Mouse (Mus musculus): ENCODE results near the gene Epha6. TPM values are rescaled to one million over a fixed set of nuclear protein-coding genes. Genes with fewer than 3 reads are reported as not detected.

The Epha6 gene
- total and polyA plus RNA-seq, 3 experiments, result 0.04 TPM; not detected in 2

DNA sequence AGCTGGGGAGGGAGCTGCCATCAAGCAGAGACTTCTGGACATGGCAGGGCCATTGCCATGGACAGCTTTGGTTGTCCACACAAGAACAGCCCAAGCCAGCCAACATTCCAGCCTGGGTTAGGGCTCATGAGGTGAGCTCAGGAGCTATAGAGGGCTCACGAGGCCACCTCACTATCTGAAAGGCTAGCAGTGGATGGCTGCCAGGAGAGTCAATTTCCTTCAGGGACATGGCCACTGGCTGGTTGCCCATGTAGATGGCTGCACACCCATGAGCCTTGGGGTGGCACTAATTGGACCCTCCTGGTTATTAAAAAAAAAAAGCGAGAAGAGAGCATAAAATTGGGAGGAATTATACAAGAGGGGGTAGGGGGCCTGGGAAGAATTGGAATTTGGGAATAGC is 970.7 kb downstream of the Epha6 start:
- Histone ChIP-seq H3K79me2 (replicated peaks; ENCODE audit: control insufficient read depth, insufficient read depth, low read length) (no peaks in the 10 kb centered on the region), H3K36me3 (ENCODE audit: control insufficient read depth, insufficient read depth, low read length) (no peaks in the 10 kb centered on the region), H3K4me1 (ENCODE audit: control insufficient read depth, insufficient read depth, low read length) (no peaks in the 10 kb centered on the region), H3K4me3 (no peak overlapping the region), H3K27ac (no peak overlapping the region), H3K9ac (ENCODE audit: low read depth, low read length) (no peak overlapping the region), H3K27me3 (ENCODE audit: control insufficient read depth, insufficient read depth, low read length) (no peaks in the 10 kb centered on the region)
- 58% methylated on average over 2 of the region's 2 CpGs for whole genome bisulfite sequencing
- TF ChIP-seq POLR2A (IDR thresholded peaks at IDR 0.05; ENCODE audit: insufficient read depth, low read depth, low read length), result no peak
- TF ChIP-seq CTCF (IDR thresholded peaks at IDR 0.05), result no peak
- no peak for TF ChIP-seq EP300 (IDR thresholded peaks at IDR 0.05; ENCODE audit: insufficient read depth, low read depth, low read length)
- intact Hi-C loops (cut with DNase I), result no loop called here
- no peak for DNase-seq

DNA sequence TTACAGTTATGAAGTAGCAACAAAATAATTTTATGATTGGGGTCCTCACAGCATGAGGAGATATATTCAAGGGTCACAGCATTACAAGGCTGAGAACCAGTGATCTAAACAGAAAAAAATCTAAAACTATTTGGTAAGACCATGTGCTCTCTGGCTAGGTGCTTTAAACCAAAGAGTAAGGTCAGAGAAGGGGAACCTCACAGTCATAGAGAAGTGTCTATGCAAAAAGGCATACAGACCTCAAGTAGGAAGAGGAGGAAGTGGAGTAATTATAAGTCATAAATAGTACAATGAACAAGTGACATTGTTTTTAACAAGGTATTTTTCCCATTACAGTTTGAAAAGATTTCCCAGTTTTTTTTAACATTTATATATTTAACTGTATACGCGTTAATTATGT is 983.8 kb downstream of the Epha6 start:
- WGBS, result 99% methylated on average over 2 of the region's 2 CpGs
- TF ChIP-seq EP300 (IDR thresholded peaks at IDR 0.05; ENCODE audit: insufficient read depth, low read depth, low read length) (no peak), CTCF (IDR thresholded peaks at IDR 0.05) (no peak), POLR2A (IDR thresholded peaks at IDR 0.05; ENCODE audit: insufficient read depth, low read depth, low read length) (no peak)
- no peak for DNase-seq
- Histone ChIP-seq H3K27me3 (ENCODE audit: control insufficient read depth, insufficient read depth, low read length) (no peaks in the 10 kb centered on the region), H3K27ac (no peak overlapping the region), H3K79me2 (replicated peaks; ENCODE audit: control insufficient read depth, insufficient read depth, low read length) (no peaks in the 10 kb centered on the region), H3K36me3 (ENCODE audit: control insufficient read depth, insufficient read depth, low read length) (no peaks in the 10 kb centered on the region), H3K9ac (ENCODE audit: low read depth, low read length) (no peak overlapping the region), H3K4me1 (ENCODE audit: control insufficient read depth, insufficient read depth, low read length) (peaks cover 1% of the 10 kb centered on the region), H3K4me3 (no peak overlapping the region)
- intact Hi-C loops (cut with DNase I), result no loop called here

DNA sequence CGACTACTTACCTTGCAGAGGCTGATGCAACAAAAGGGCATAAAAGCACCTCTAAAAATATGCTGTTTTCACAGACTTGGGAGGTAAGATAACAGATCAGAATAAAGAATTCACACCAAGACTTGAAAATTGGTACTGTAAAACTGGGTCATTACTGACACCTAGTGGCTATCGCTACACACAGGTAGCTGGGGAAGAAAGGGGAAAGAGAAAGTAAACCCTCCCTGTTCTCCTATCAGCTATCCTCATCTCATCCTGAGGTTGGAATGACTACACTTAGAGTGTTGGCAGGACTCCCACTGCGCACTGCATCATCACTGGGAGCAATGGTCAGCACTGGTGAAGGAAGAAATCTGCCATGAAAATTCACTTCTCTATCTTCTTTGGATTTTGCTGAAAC is 988.2 kb downstream of the Epha6 start:
- H3K4me1 ChIP-seq (ENCODE audit: control insufficient read depth, insufficient read depth, low read length), result peaks cover 1% of the 10 kb centered on the region
- H3K79me2 ChIP-seq (replicated peaks; ENCODE audit: control insufficient read depth, insufficient read depth, low read length), result no peaks in the 10 kb centered on the region
- TF ChIP-seq EP300 (IDR thresholded peaks at IDR 0.05; ENCODE audit: insufficient read depth, low read depth, low read length) (no peak), POLR2A (IDR thresholded peaks at IDR 0.05; ENCODE audit: insufficient read depth, low read depth, low read length) (no peak), CTCF (IDR thresholded peaks at IDR 0.05) (peak; percentile 94)
- H3K27me3 ChIP-seq (ENCODE audit: control insufficient read depth, insufficient read depth, low read length), result no peaks in the 10 kb centered on the region
- H3K9ac ChIP-seq (ENCODE audit: low read depth, low read length), result no peak overlapping the region
- intact Hi-C loops (cut with DNase I), result loop anchor here (1.0 to 10.0 kb wide), 3 partner anchors 82 to 196 kb away; no protein-coding TSS in a partner anchor
- H3K4me3 ChIP-seq, result no peak overlapping the region
- H3K27ac ChIP-seq, result no peak overlapping the region
- WGBS, result 15% methylated on average over 3 of the region's 3 CpGs
- DNase-seq, result peak in 1 of 2 experiments; percentile 14
- H3K36me3 ChIP-seq (ENCODE audit: control insufficient read depth, insufficient read depth, low read length), result no peaks in the 10 kb centered on the region

DNA sequence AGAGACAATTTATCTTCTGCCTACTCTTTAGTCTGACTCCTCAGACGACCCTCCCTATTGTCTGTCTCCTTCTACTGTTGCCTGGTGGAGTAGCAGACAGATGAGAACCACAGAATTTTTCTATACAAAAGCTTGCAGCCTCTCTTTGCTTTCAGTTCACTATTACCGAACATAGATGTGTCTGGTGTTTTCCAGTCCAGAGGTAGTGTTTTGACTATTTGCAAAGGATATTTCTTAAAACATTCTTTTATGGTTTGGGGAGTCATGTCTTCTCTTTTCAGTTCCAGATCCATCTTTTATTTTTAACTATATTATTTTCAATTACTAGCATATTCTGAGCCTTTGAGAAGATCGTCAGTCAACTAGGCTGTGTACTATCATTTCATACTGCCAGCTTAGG is 989.7 kb downstream of the Epha6 start:
- 75% methylated on average over 3 of the region's 3 CpGs for WGBS
- Histone ChIP-seq H3K36me3 (ENCODE audit: control insufficient read depth, insufficient read depth, low read length) (no peaks in the 10 kb centered on the region), H3K79me2 (replicated peaks; ENCODE audit: control insufficient read depth, insufficient read depth, low read length) (no peaks in the 10 kb centered on the region), H3K9ac (ENCODE audit: low read depth, low read length) (no peak overlapping the region), H3K4me3 (no peak overlapping the region), H3K27me3 (ENCODE audit: control insufficient read depth, insufficient read depth, low read length) (no peaks in the 10 kb centered on the region), H3K27ac (no peak overlapping the region), H3K4me1 (ENCODE audit: control insufficient read depth, insufficient read depth, low read length) (peaks cover 1% of the 10 kb centered on the region)
- DNase-seq, result no peak
- intact Hi-C loops (cut with DNase I), result loop anchor here (10.0 kb wide), 1 partner anchor 81 kb away; no protein-coding TSS in a partner anchor
- TF ChIP-seq POLR2A (IDR thresholded peaks at IDR 0.05; ENCODE audit: insufficient read depth, low read depth, low read length), result no peak
- no peak for TF ChIP-seq CTCF (IDR thresholded peaks at IDR 0.05)
- no peak for TF ChIP-seq EP300 (IDR thresholded peaks at IDR 0.05; ENCODE audit: insufficient read depth, low read depth, low read length)

- no peaks in the 10 kb centered on the region for H3K36me3 ChIP-seq (ENCODE audit: control insufficient read depth, insufficient read depth, low read length)
- no peak overlapping the region for H3K4me3 ChIP-seq
- no peaks in the 10 kb centered on the region for H3K79me2 ChIP-seq (replicated peaks; ENCODE audit: control insufficient read depth, insufficient read depth, low read length)
- intact Hi-C loops (cut with DNase I), result loop anchor here (10.0 kb wide), 1 partner anchor 76 kb away; no protein-coding TSS in a partner anchor
- H3K9ac ChIP-seq (ENCODE audit: low read depth, low read length), result no peak overlapping the region
- WGBS, result 56% methylated on average over 1 of the region's 1 CpGs
- TF ChIP-seq POLR2A (IDR thresholded peaks at IDR 0.05; ENCODE audit: insufficient read depth, low read depth, low read length) (no peak), EP300 (IDR thresholded peaks at IDR 0.05; ENCODE audit: insufficient read depth, low read depth, low read length) (no peak), CTCF (IDR thresholded peaks at IDR 0.05) (no peak)
- no peak overlapping the region for H3K27ac ChIP-seq
- no peaks in the 10 kb centered on the region for H3K27me3 ChIP-seq (ENCODE audit: control insufficient read depth, insufficient read depth, low read length)
- DNase-seq, result no peak
- H3K4me1 ChIP-seq (ENCODE audit: control insufficient read depth, insufficient read depth, low read length), result no peaks in the 10 kb centered on the region
Observed at GRCm38 (mm10) chr16:59610750-59611149, 994.6 kb downstream of the Epha6 start.

- no peak for TF ChIP-seq POLR2A (IDR thresholded peaks at IDR 0.05; ENCODE audit: insufficient read depth, low read depth, low read length)
- no peak for TF ChIP-seq CTCF (IDR thresholded peaks at IDR 0.05)
- no peak for TF ChIP-seq EP300 (IDR thresholded peaks at IDR 0.05; ENCODE audit: insufficient read depth, low read depth, low read length)
- no peak overlapping the region for H3K9ac ChIP-seq (ENCODE audit: low read depth, low read length)
- no peak overlapping the region for H3K27ac ChIP-seq
- H3K4me1 ChIP-seq (ENCODE audit: control insufficient read depth, insufficient read depth, low read length), result peaks cover 1% of the 10 kb centered on the region; the same call in 1 of the 2 replicates
- no peak overlapping the region for H3K4me3 ChIP-seq
- no peaks in the 10 kb centered on the region for H3K27me3 ChIP-seq (ENCODE audit: control insufficient read depth, insufficient read depth, low read length)
- H3K36me3 ChIP-seq (ENCODE audit: control insufficient read depth, insufficient read depth, low read length), result no peaks in the 10 kb centered on the region
- intact Hi-C loops (cut with DNase I), result loop anchor here (5.0 kb wide), 1 partner anchor 132 kb away; the partner anchor contains the start of gene Riox2
- 81% methylated on average over 15 of the region's 15 CpGs for WGBS
- no peak for DNase-seq
- no peaks in the 10 kb centered on the region for H3K79me2 ChIP-seq (replicated peaks; ENCODE audit: control insufficient read depth, insufficient read depth, low read length)
Observed at GRCm38 (mm10) chr16:59604078-59604781, 1001.1 kb downstream of the Epha6 start.

Small RNAs within 50 kb of the gene (microRNA-seq; reads per million reads assigned to microRNA genes)
- gene Gm24755, result 0 reads per million in 2 experiments
